ENCODE assay signal across 9 mouse cellular contexts in genomic region chr2:30076959-30077358, GRCm38 (mm10). TPM values are rescaled to one million over a fixed set of nuclear protein-coding genes. Genes with fewer than 3 reads are reported as not detected.
DNase-seq lines count a peak whose midpoint lies in the region; ATAC-seq and TF ChIP-seq lines count a peak whose summit lies in the region.
"Had no signal": no experiment of that assay in that cellular context is flagged by ENCODE, and none has a peak within 500 bp of the region (broad histone marks: within the 10 kb centered on the region; RNA-seq: fewer than 3 reads in every experiment).

No protein-coding gene starts in this region.

- no peaks in the 10 kb centered on the region for H3K9me3 ChIP-seq in kidney, embryonic 14.5 days (ENCODE audit: control insufficient read depth, low read length)
- H3K9me3 ChIP-seq in embryonic facial prominence, embryonic 14.5 days (ENCODE audit: control insufficient read depth, low read length), result no peaks in the 10 kb centered on the region
- H3K9me3 ChIP-seq in intestine, embryonic 16.5 days (ENCODE audit: control insufficient read depth, low read length), result no peaks in the 10 kb centered on the region
- no peaks in the 10 kb centered on the region for H3K9me3 ChIP-seq in midbrain, postnatal 0 days (ENCODE audit: low read length)
- H3K9me3 ChIP-seq: G1E had no signal

- ATAC-seq in kidney, embryonic 14.5 days (ENCODE audit: low FRiP score, low TSS enrichment), result peak; percentile 25; the same call in 1 of the 2 replicates
- ATAC-seq in embryonic facial prominence, embryonic 14.5 days (ENCODE audit: low read depth), result no peak
- ATAC-seq in intestine, embryonic 16.5 days, result peak; percentile 34
- no peak for ATAC-seq in midbrain, postnatal 0 days (ENCODE audit: low FRiP score)

- no peak for DNase-seq in kidney, adult 9 months
- no peak for DNase-seq in embryonic facial prominence, embryonic 14.5 days (ENCODE audit: low spot score)
- DNase-seq in midbrain, postnatal 0 days (ENCODE audit: low spot score), result no peak
- DNase-seq in spleen, adult 12 weeks (ENCODE audit: low spot score), result no peak
- no peak for DNase-seq in ovary, adult 18-20 months (ENCODE audit: low spot score)
- no peak for DNase-seq in right cerebral cortex, postnatal 10 days (ENCODE audit: low spot score in 2 of 2)

- TF ChIP-seq CTCF in midbrain, postnatal 0 days (IDR thresholded peaks at IDR 0.05), result no peak

- no peak overlapping the region for H3K9ac ChIP-seq in kidney, embryonic 14.5 days (ENCODE audit: low read depth, low read length)
- 0 out of 2 replicates have a peak overlapping the region, but pooled peaks have one; percentile 64 for H3K9ac ChIP-seq in embryonic facial prominence, embryonic 14.5 days (ENCODE audit: low read depth, low read length)
- peak overlapping the region; percentile 79; the same call in 1 of the 2 replicates for H3K9ac ChIP-seq in intestine, embryonic 16.5 days (ENCODE audit: low read depth, low read length)
- H3K9ac ChIP-seq in midbrain, postnatal 0 days (replicated peaks; ENCODE audit: low read length, poor library complexity, severe bottlenecking), result no peak overlapping the region

- no peaks in the 10 kb centered on the region for H3K27me3 ChIP-seq in kidney, embryonic 14.5 days (ENCODE audit: control insufficient read depth, insufficient read depth, low read length)
- no peaks in the 10 kb centered on the region for H3K27me3 ChIP-seq in embryonic facial prominence, embryonic 14.5 days (replicated peaks; ENCODE audit: control insufficient read depth, insufficient read depth, low read length)
- no peaks in the 10 kb centered on the region for H3K27me3 ChIP-seq in intestine, embryonic 16.5 days (replicated peaks; ENCODE audit: control insufficient read depth, insufficient read depth, low read length)
- H3K27me3 ChIP-seq in midbrain, postnatal 0 days (ENCODE audit: insufficient read depth, low read length), result no peaks in the 10 kb centered on the region

- peaks cover 17% of the 10 kb centered on the region for H3K36me3 ChIP-seq in kidney, embryonic 14.5 days (ENCODE audit: control insufficient read depth, insufficient read depth, low read length)
- peaks cover 21% of the 10 kb centered on the region for H3K36me3 ChIP-seq in embryonic facial prominence, embryonic 14.5 days (ENCODE audit: control insufficient read depth, insufficient read depth, low read length)
- peaks cover 4% of the 10 kb centered on the region; the same call in 1 of the 2 replicates for H3K36me3 ChIP-seq in intestine, embryonic 16.5 days (ENCODE audit: control insufficient read depth, insufficient read depth, low read length)
- peaks cover 9% of the 10 kb centered on the region for H3K36me3 ChIP-seq in midbrain, postnatal 0 days (ENCODE audit: insufficient read depth, low read length)

- no peak overlapping the region for H3K4me3 ChIP-seq in kidney, embryonic 14.5 days (ENCODE audit: low read length)
- H3K4me3 ChIP-seq in embryonic facial prominence, embryonic 14.5 days (ENCODE audit: low read depth, low read length), result peak overlapping the region; percentile 60; the same call in 1 of the 2 replicates
- H3K4me3 ChIP-seq in intestine, embryonic 16.5 days (ENCODE audit: low read length), result no peak overlapping the region
- no peak overlapping the region; the same call in 1 of the 2 replicates for H3K4me3 ChIP-seq in midbrain, postnatal 0 days (ENCODE audit: low read depth, low read length)

- peak overlapping the region; percentile 93; the same call in 1 of the 2 replicates for H3K4me2 ChIP-seq in kidney, embryonic 14.5 days (replicated peaks; ENCODE audit: low read depth, low read length)
- peak overlapping the region; percentile 91 for H3K4me2 ChIP-seq in embryonic facial prominence, embryonic 14.5 days (ENCODE audit: low read depth, low read length)
- H3K4me2 ChIP-seq in intestine, embryonic 16.5 days (ENCODE audit: low read depth, low read length), result peak overlapping the region; percentile 91
- peak overlapping the region; percentile 89 for H3K4me2 ChIP-seq in midbrain, postnatal 0 days (ENCODE audit: low read depth, low read length, poor library complexity, severe bottlenecking)

- 66% methylated on average over 6 of the region's 6 CpGs for WGBS in kidney, embryonic 14.5 days
- WGBS in embryonic facial prominence, embryonic 14.5 days, result 55% methylated on average over 6 of the region's 6 CpGs
- 60% methylated on average over 6 of the region's 6 CpGs for WGBS in intestine, embryonic 16.5 days
- 68% methylated on average over 6 of the region's 6 CpGs for WGBS in midbrain, postnatal 0 days

- no peak overlapping the region for H3K27ac ChIP-seq in kidney, embryonic 14.5 days (ENCODE audit: low read depth, low read length)
- H3K27ac ChIP-seq in embryonic facial prominence, embryonic 14.5 days (replicated peaks; ENCODE audit: low read depth, low read length), result peak overlapping the region; percentile 77
- H3K27ac ChIP-seq in intestine, embryonic 16.5 days (ENCODE audit: low read length), result no peak overlapping the region
- no peak overlapping the region for H3K27ac ChIP-seq in midbrain, postnatal 0 days (ENCODE audit: low read depth, low read length)

- H3K4me1 ChIP-seq in kidney, embryonic 14.5 days (ENCODE audit: control insufficient read depth, insufficient read depth, low read length), result peaks cover 4% of the 10 kb centered on the region; the same call in 1 of the 2 replicates
- no peaks in the 10 kb centered on the region for H3K4me1 ChIP-seq in embryonic facial prominence, embryonic 14.5 days (ENCODE audit: control insufficient read depth, insufficient read depth, low read length)
- H3K4me1 ChIP-seq in intestine, embryonic 16.5 days (ENCODE audit: control insufficient read depth, insufficient read depth, low read length), result peaks cover 6% of the 10 kb centered on the region
- H3K4me1 ChIP-seq in midbrain, postnatal 0 days (ENCODE audit: insufficient read depth, low read length), result peaks cover 4% of the 10 kb centered on the region; the same call in 1 of the 2 replicates

RNA-seq across cellular contexts. Expression of gene Pkn3, which starts 0.5 kb away (rescaled TPM):
- polyA plus RNA-seq in kidney, embryonic 14.5 days (2014; fragmentation: Nextera tagmentation; extraction: Ambion mirVana), result 7.8 and 9.1 TPM in 2 replicates
- 5.6 and 7.6 TPM in 2 replicates for polyA plus RNA-seq in embryonic facial prominence, embryonic 14.5 days (2014; fragmentation: Nextera tagmentation; extraction: Ambion mirVana)
- 10.4 and 10.8 TPM in 2 replicates for polyA plus RNA-seq in intestine, embryonic 16.5 days (2015; fragmentation: Nextera tagmentation; extraction: Ambion mirVana)
- total RNA-seq in midbrain, postnatal 0 days (2014; rRNA removed), result 1.7 and 2.4 TPM in 2 replicates
- polyA plus RNA-seq in midbrain, postnatal 0 days (2015; fragmentation: Nextera tagmentation; extraction: Ambion mirVana), result 0.73 and 1.2 TPM in 2 replicates

RNA-seq across cellular contexts. Expression of gene Zdhhc12, which starts 16.5 kb away (rescaled TPM):
- 36.3 and 40.9 TPM in 2 replicates for polyA plus RNA-seq in kidney, embryonic 14.5 days (2014; fragmentation: Nextera tagmentation; extraction: Ambion mirVana)
- 26.1 and 28.9 TPM in 2 replicates for polyA plus RNA-seq in embryonic facial prominence, embryonic 14.5 days (2014; fragmentation: Nextera tagmentation; extraction: Ambion mirVana)
- polyA plus RNA-seq in intestine, embryonic 16.5 days (2015; fragmentation: Nextera tagmentation; extraction: Ambion mirVana), result 79.0 and 86.2 TPM in 2 replicates
- 17.7 and 30.7 TPM in 2 replicates for total RNA-seq in midbrain, postnatal 0 days (2014; rRNA removed)
- polyA plus RNA-seq in midbrain, postnatal 0 days (2015; fragmentation: Nextera tagmentation; extraction: Ambion mirVana), result 23.8 and 28.9 TPM in 2 replicates

RNA-seq across cellular contexts. Expression of gene Set, which starts 19.8 kb away (rescaled TPM):
- 647 and 702 TPM in 2 replicates for polyA plus RNA-seq in kidney, embryonic 14.5 days (2014; fragmentation: Nextera tagmentation; extraction: Ambion mirVana)
- 351 and 393 TPM in 2 replicates for polyA plus RNA-seq in embryonic facial prominence, embryonic 14.5 days (2014; fragmentation: Nextera tagmentation; extraction: Ambion mirVana)
- 329 and 361 TPM in 2 replicates for polyA plus RNA-seq in intestine, embryonic 16.5 days (2015; fragmentation: Nextera tagmentation; extraction: Ambion mirVana)
- total RNA-seq in midbrain, postnatal 0 days (2014; rRNA removed), result 190 and 269 TPM in 2 replicates
- polyA plus RNA-seq in midbrain, postnatal 0 days (2015; fragmentation: Nextera tagmentation; extraction: Ambion mirVana), result 302 and 345 TPM in 2 replicates

RNA-seq across cellular contexts. Expression of gene Wdr34, which starts 28.3 kb away (rescaled TPM):
- polyA plus RNA-seq in kidney, embryonic 14.5 days (2014; fragmentation: Nextera tagmentation; extraction: Ambion mirVana), result 41.2 and 42.6 TPM in 2 replicates
- polyA plus RNA-seq in embryonic facial prominence, embryonic 14.5 days (2014; fragmentation: Nextera tagmentation; extraction: Ambion mirVana), result 29.0 and 33.7 TPM in 2 replicates
- polyA plus RNA-seq in intestine, embryonic 16.5 days (2015; fragmentation: Nextera tagmentation; extraction: Ambion mirVana), result 19.7 and 21.9 TPM in 2 replicates
- 87.3 and 96.1 TPM in 2 replicates for total RNA-seq in midbrain, postnatal 0 days (2014; rRNA removed)
- 76.2 and 82.7 TPM in 2 replicates for polyA plus RNA-seq in midbrain, postnatal 0 days (2015; fragmentation: Nextera tagmentation; extraction: Ambion mirVana)

RNA-seq across cellular contexts. Expression of gene Zer1, which starts 47.4 kb away (rescaled TPM):
- polyA plus RNA-seq in kidney, embryonic 14.5 days (2014; fragmentation: Nextera tagmentation; extraction: Ambion mirVana), result 9.4 and 11.9 TPM in 2 replicates
- polyA plus RNA-seq in embryonic facial prominence, embryonic 14.5 days (2014; fragmentation: Nextera tagmentation; extraction: Ambion mirVana), result 7.9 and 8.3 TPM in 2 replicates
- polyA plus RNA-seq in intestine, embryonic 16.5 days (2015; fragmentation: Nextera tagmentation; extraction: Ambion mirVana), result 3.3 and 3.7 TPM in 2 replicates
- total RNA-seq in midbrain, postnatal 0 days (2014; rRNA removed), result 88.2 and 93.2 TPM in 2 replicates
- polyA plus RNA-seq in midbrain, postnatal 0 days (2015; fragmentation: Nextera tagmentation; extraction: Ambion mirVana), result 12.3 and 14.7 TPM in 2 replicates

Comparison
In these comparisons a context has a peak if more than half of its experiments do, and no peak if none do; other contexts are left out.
1. ATAC-seq: peak in kidney, embryonic 14.5 days (single experiment) and intestine, embryonic 16.5 days (single experiment); none in embryonic facial prominence, embryonic 14.5 days (single experiment) and midbrain, postnatal 0 days (single experiment).
2. H3K9ac ChIP-seq: peak in embryonic facial prominence, embryonic 14.5 days (single experiment) and intestine, embryonic 16.5 days (single experiment); none in kidney, embryonic 14.5 days (single experiment) and midbrain, postnatal 0 days (single experiment).
3. Peak in every context shown above with its lines, with median percentiles within 50 percentile points of each other: H3K4me2 ChIP-seq.